Mouse (Mus musculus): Measurements from ENCODE around the gene Cnga1.
"Not testable (repeated sequence)": the region's sequence is repeated elsewhere in the genome, so short reads cannot be mapped to it uniquely, and the experiment has no call there.

The Cnga1 gene

GRCm38 (mm10) chr5:72640072-72640471 lies 4.0 kb downstream of the Cnga1 start:
- DNase-seq (ENCODE audit: low read depth, low spot score): no peak

DNA sequence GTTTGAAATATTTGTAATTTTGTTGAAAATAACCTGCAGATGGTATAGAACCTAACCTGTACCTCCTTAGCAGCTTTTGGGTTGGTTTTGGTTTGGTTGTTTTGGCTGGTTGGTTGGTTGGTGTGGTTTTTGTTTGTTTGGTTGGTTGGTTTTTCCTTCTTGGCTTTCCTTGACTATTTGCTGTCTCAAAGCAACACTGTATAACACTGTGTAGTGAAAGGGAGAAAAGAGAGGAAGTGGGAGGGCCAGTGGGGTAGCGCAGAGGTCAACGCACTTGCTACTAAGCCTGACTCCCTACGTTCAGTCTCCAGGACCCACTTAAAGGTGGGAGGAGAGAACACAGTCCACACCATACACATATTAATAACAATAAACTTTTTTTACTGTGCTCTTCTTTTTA lies 7.5 kb downstream of the Cnga1 start:
- DNase-seq (ENCODE audit: low read depth, low spot score): peak; percentile 34

DNA sequence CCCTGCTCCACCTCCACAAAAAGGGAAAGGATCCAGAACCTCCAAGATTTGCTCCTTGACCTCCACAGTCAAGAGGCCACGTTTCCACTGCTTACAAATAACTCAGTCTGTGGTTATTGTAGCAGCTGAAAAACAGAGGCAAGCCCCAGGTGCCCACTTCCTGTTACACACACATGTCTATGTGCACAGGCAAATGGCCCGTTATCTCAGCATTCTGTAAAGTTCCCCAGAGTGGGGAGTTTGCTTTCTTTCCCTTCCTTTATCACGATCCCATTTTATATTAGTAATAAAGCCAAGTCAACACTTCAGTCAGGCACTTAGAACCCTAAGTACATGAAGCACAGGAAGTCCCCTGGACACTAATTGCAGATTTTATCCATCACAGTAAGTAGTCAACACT lies 8.0 kb downstream of the Cnga1 start:
- DNase-seq (ENCODE audit: low read depth, low spot score): peak; percentile 81

DNA sequence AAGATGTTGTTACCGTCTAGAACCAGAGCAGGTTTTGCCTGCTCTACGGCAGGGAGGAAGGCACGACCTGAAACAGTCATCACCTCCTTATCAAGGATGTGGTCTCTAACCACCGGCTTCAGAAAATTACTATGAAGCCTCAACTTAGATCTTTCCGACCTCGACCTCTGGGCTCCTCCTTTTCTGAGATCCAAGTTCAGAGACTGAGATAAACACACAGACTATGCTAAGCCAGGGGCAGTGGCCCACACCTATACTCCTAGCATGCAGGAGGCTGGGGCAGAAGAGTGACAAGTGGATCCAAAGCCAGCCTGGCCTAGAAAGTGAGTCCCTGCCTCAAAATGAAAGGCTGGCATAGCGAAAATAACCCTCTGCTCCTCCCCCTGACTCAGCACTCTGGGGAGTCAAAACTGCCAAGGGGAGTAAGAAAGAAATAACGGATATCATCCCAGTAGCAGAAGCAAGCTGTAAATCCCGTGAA lies 9.2 kb downstream of the Cnga1 start:
- DNase-seq (ENCODE audit: low read depth, low spot score): peak; percentile 88

DNA sequence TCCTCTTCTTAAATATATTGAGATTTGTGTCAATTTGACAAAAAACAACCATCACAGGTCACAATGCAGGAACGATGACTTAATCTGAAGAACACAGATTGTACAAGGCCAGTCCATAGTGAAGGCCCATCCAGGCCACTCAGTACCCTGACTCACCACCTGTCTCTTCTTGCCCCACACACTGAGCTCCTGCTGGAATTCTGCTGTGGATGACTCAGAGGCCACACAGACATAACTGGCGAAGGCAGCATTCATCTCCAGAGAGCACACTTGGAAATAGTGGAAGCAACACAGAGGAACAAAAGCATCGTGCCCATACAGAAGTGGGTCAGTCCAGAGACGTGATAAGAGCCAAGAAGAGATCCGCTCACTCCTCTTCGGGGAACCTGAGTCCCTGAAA lies 14.0 kb downstream of the Cnga1 start:
- no peak for DNase-seq (ENCODE audit: low read depth, low spot score)

- DNase-seq (ENCODE audit: low read depth, low spot score): peak; percentile 68
Measured at GRCm38 (mm10) chr5:72621022-72621421, 23.1 kb downstream of the Cnga1 start.

- no peak for DNase-seq (ENCODE audit: low read depth, low spot score)
Measured at GRCm38 (mm10) chr5:72617413-72617812, 26.7 kb downstream of the Cnga1 start.

GRCm38 (mm10) chr5:72603138-72603537 lies 40.9 kb downstream of the Cnga1 start:
- no peak for DNase-seq (ENCODE audit: low read depth, low spot score)

DNA sequence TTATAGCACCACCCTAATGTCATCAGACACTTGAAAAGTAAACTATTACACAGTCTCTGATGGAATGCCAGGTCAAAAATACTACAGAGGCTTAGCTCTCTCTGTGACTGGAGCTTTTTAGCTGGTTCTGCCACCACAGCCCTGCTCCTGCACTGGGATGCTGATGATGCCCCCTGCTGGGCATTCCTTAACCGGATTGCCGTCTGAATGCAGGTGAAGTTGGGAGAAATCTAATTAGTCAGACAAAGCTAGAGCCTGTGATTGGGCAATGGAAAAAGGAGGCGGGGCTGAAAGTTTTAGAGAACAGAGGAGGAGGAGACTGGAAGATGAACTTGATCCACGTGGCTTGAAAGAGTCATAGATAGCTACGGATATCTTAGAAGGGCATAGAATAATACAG lies 43.1 kb downstream of the Cnga1 start:
- peak; percentile 76 for DNase-seq (ENCODE audit: low read depth, low spot score)

DNA sequence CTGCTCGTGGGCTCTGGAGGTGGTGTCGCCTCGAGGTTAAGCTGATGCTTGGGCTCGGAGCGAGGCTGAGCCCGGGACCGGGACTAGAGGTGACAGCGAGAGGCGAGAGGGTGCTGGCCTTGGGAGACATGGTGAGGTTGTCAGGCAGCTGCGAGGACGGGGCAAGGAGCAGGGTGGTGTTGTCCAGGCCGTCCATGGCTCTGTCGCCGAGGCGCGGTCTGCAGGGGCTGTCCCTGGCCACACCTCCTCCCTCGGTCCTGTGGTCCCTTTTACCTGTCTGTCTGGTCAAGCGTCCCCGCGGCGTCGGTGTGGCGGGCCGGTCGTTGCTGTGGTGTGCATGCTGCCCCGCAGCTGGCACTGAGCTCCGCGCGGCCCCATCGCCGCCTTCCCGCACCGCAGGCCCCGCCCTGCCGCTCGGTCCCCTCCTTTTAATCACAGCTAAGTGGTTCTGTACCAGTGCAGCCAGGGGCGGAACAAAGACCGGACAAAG lies 56.8 kb downstream of the Cnga1 start, which contains the start of gene Gm5868:
TSS of gene Gm5868 (minus strand) at position 360 of the 490 bp plus-strand sequence.
- peak; percentile 24 for DNase-seq (ENCODE audit: low read depth, low spot score)

DNA sequence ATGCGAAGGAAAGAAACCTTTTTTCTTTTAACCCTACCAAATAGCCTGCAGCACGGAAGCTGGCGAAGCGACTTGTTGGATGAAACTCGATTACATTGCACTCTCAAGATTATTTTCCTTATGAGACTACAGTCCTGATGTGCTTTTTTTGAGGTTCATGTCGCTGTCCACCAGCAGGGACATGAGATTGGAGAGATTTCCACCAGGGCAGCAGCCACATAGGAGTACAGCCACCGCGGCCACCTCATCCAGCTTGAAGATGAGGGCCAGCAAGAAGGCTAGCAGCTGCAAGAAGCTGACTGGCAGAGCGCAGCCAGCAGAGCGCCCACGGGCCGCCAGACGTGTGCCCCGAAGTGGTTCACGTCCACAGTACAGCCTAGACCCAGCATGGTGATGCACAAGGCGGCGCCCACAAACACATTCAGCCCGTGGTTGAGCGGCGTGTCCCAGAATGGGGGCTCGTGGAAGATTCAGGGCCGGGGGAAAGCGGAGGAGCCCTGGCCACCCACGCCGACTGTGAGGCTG lies 57.3 kb downstream of the Cnga1 start:
- DNase-seq (ENCODE audit: low read depth, low spot score): peak; percentile 5

GRCm38 (mm10) chr5:72586122-72586521 lies 58.0 kb downstream of the Cnga1 start:
- peak; percentile 50 for DNase-seq (ENCODE audit: low read depth, low spot score)

GRCm38 (mm10) chr5:72580970-72581332 lies 63.1 kb downstream of the Cnga1 start, which contains the start of gene Zar1:
TSS of gene Zar1 (minus strand) at chr5:72581254.
- DNase-seq (ENCODE audit: low read depth, low spot score): peak; percentile 10

GRCm38 (mm10) chr5:72580088-72580969 lies 63.7 kb downstream of the Cnga1 start:
- peak; percentile 35 for DNase-seq (ENCODE audit: low read depth, low spot score)

DNA sequence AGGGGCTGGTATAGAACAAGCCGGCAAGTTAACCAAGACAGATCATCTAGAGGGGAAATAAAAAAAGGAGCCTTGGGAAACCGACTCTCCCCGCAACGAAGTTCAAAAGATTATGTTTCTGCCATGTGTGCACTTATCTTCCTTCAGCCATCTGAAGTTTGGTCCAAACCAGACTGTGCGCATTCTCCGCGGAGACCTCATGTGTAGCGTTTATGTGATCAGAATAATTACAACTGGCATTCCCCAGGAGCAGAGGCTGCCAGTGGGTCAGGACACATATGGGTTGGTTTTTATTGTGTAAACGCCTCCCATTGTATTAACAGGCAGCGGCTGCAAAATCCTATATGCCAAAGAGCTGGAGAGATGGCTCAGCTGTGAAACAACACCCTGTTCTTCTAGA lies 64.5 kb downstream of the Cnga1 start:
- DNase-seq (ENCODE audit: low read depth, low spot score): not testable (repeated sequence)

DNA sequence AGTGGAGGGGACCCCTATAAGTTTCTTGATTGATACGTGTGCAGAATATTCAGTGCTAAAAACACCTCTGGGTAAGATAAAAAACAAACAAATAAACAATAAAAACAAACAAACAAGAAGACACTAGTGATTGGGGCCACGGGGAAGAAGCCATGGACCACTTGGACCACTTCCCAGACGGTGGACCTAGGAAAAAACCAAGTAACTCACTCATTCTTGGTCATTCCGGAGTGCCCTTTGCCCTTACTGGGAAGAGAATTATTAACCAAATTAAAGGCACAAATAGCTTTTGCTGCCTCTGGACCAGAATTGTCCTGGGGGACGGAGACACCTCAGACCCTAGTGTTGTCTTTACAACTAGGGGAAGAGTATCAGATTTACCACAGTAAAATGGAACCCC lies 78.5 kb downstream of the Cnga1 start:
- no peak for DNase-seq (ENCODE audit: low read depth, low spot score)

DNA sequence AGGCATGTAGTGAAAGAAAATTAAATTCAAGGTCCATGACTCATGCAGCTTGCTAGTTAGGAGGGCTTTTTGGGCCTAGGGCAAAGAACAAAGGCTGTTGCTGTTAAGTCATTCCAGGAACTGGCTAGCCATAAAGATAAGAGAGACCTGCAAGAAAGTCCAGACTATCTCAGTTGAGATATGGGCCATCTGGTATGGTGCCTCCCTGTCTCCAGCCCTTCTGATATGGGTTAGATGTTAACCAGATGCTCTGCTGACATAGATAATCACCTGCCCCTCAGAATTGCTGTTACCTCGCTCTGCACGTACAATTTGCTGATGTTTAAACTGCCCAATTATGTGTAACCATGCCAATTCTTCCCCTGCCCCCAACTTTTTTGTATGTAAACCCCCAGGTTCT lies 80.9 kb downstream of the Cnga1 start:
- DNase-seq (ENCODE audit: low read depth, low spot score): not testable (repeated sequence)

DNA sequence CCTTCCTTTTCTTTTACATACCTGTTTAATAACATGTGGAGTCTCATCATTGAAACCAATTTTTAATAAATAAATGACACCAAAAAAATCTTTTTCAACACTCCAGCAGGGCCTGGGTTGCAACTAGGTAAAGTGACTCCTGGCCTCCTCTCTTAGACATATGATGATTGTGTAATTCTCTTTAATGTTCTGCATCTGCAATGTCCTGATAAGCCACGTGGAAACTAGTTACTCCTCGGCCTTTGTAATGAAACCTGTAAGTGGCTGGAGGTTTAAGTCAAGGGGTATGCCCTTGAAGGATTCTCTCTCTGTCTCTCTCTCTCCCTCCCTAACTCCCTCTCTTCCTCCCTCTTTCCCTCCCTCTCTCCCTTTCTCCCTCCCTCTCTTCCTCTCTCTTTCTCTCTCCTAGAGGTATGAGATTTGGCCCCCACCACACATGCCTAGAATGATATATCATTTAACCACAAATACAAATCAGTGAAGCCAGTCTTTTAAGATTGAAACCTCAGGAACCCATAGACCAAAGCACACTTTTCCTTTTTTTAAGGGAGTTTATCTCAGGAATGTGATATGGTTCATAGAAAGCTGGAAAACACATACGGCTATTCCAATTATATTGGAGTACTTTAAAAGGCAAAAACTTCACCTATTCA lies 83.0 kb downstream of the Cnga1 start:
- no peak for DNase-seq (ENCODE audit: low read depth, low spot score)

DNA sequence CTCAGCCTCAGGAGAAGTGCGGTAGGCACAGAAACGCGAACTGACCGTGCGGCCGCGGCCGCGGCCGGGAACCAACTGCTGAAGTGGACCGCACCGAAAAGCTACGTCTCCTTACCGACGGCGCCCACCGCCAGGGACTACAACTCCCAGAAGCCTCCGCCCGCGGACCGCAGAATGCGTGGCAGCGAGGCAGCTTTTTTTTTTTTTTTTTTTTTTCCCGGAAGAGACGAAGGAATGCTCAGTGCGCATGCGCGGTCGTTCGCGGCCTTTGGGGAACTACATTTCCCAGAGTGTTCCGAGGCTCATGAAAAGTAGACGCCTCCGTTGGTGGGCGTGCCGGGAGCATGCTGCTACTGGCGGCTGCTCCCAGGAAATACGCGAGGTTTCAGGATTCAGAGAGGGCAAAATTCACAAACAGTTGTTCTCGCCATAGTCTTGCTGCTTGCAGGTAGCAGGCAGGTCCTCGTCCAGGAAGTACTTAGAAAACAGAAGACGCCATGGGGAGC lies 84.5 kb downstream of the Cnga1 start, which contains the start of gene Nfxl1:
TSS of gene Nfxl1 (minus strand) at position 141 of the 506 bp plus-strand sequence.
- peak; percentile 98 for DNase-seq (ENCODE audit: low read depth, low spot score)

DNA sequence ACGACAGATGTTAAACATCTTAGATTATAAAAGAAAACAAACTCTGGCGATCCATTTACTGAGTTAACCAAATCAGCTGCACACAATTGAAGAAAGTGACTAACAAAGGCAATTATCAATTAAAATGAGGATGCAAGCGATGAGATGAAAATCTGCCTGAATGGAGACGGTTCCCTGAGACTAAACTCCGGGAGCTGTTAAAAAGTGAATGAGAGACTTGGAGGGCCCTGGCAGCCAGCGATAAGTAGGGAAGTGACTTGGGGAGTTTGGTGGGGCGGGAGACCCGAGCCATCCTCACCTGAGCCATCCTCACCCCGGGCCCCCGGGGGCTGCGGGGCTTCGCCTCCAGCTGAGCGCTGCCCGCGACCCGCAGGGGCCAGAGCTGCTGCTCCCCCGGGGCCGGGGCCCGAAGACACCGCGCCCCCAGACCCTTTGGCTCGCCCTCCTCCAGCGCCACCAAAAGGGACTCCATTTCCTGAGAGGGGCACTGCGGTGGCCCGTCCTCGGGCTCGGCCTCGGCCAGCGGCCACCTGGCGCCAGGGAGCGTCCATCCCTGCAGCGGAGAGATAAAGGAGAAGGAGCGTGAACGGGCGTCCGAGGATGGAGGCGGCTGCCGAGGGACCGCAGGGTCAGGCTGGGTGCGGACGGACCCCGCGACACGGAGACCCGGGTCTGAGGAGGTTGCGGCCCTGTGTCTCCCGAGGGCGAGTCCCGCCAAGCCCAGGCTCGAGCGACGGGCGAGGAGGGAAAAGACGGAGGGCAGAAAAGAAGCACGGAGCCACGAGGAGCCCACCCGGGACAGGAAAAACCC lies 85.2 kb downstream of the Cnga1 start:
- DNase-seq (ENCODE audit: low read depth, low spot score): no peak

GRCm38 (mm10) chr5:72556245-72556644 lies 87.8 kb downstream of the Cnga1 start:
- no peak for DNase-seq (ENCODE audit: low read depth, low spot score)

Data from CD4-positive, CD25-positive, alpha-beta regulatory T cell, adult 2 months (primary cell).